Mouse (Mus musculus): ENCODE measurements around the gene Cep112.

Cep112 gene

GRCm38 (mm10) chr11:108876633-108877205, 451.7 kb downstream of the Cep112 start:
- DNase-seq (ENCODE audit: low read depth, low spot score): no peak

GRCm38 (mm10) chr11:108877520-108877919, 452.5 kb downstream of the Cep112 start:
- no peak for DNase-seq (ENCODE audit: low read depth, low spot score)

- no peak for DNase-seq (ENCODE audit: low read depth, low spot score)
Observed at GRCm38 (mm10) chr11:108880546-108880945, 455.6 kb downstream of the Cep112 start.

- DNase-seq (ENCODE audit: low read depth, low spot score): no peak
Observed at GRCm38 (mm10) chr11:108881662-108882061, 456.7 kb downstream of the Cep112 start.

GRCm38 (mm10) chr11:108885276-108885896, 460.4 kb downstream of the Cep112 start:
- no peak for DNase-seq (ENCODE audit: low read depth, low spot score)

- no peak for DNase-seq (ENCODE audit: low read depth, low spot score)
Observed at GRCm38 (mm10) chr11:108886060-108886459, 461.1 kb downstream of the Cep112 start.

- DNase-seq (ENCODE audit: low read depth, low spot score): peak; percentile 80
Observed at GRCm38 (mm10) chr11:108889121-108889520, 464.1 kb downstream of the Cep112 start.

GRCm38 (mm10) chr11:108890544-108890943, 465.6 kb downstream of the Cep112 start:
- no peak for DNase-seq (ENCODE audit: low read depth, low spot score)

GRCm38 (mm10) chr11:108891111-108891870, 466.3 kb downstream of the Cep112 start:
- DNase-seq (ENCODE audit: low read depth, low spot score): peak; percentile 68

GRCm38 (mm10) chr11:108891871-108892380, 466.9 kb downstream of the Cep112 start:
- DNase-seq (ENCODE audit: low read depth, low spot score): no peak

- no peak for DNase-seq (ENCODE audit: low read depth, low spot score)
Observed at GRCm38 (mm10) chr11:108892406-108892805, 467.4 kb downstream of the Cep112 start.

GRCm38 (mm10) chr11:108893232-108893790, 468.3 kb downstream of the Cep112 start:
- no peak for DNase-seq (ENCODE audit: low read depth, low spot score)

- no peak for DNase-seq (ENCODE audit: low read depth, low spot score)
Observed at GRCm38 (mm10) chr11:108893855-108894510, 469.0 kb downstream of the Cep112 start.

GRCm38 (mm10) chr11:108897034-108897433, 472.0 kb downstream of the Cep112 start:
- DNase-seq (ENCODE audit: low read depth, low spot score): no peak

- DNase-seq (ENCODE audit: low read depth, low spot score): no peak
Observed at GRCm38 (mm10) chr11:108898063-108898462, 473.1 kb downstream of the Cep112 start.

GRCm38 (mm10) chr11:108898483-108898882, 473.5 kb downstream of the Cep112 start:
- no peak for DNase-seq (ENCODE audit: low read depth, low spot score)

GRCm38 (mm10) chr11:108900718-108901488, 475.9 kb downstream of the Cep112 start:
- DNase-seq (ENCODE audit: low read depth, low spot score): no peak

- DNase-seq (ENCODE audit: low read depth, low spot score): no peak
Observed at GRCm38 (mm10) chr11:108901670-108902069, 476.7 kb downstream of the Cep112 start.

- no peak for DNase-seq (ENCODE audit: low read depth, low spot score)
Observed at GRCm38 (mm10) chr11:108902303-108902702, 477.3 kb downstream of the Cep112 start.

- no peak for DNase-seq (ENCODE audit: low read depth, low spot score)
Observed at GRCm38 (mm10) chr11:108906590-108907254, 481.7 kb downstream of the Cep112 start.

All from ES-CJ7 (cell line).